Mouse (Mus musculus) heart, embryonic 16.5 days (tissue): Measurements from ENCODE around the gene Pla2g1b. TPM values are rescaled to one million over a fixed set of nuclear protein-coding genes. Genes with fewer than 3 reads are reported as not detected.

Experiments used
- ATAC-seq: fragments of 200-750 bp; cut with Nextera tagmentation; replicated peaks from 2 replicates; pipeline ENCODE4 v1.8.0; 2017; ENCODE audit warnings: moderate number of reproducible peaks; ENCODE audit not compliant: insufficient read depth, low FRiP score; ENCODE audit errors: extremely low read depth
- H3K27ac ChIP-seq: fragments of 300-500 bp; sonication (generic); 2 replicates; pipeline ENCODE4 v1.5.1; 2014; ENCODE audit warnings: mild to moderate bottlenecking, low read length, control low read depth, moderate library complexity
- H3K27me3 ChIP-seq: fragments of 300-500 bp; sonication (generic); 2 replicates; pipeline ENCODE4 v1.6.1; 2014; ENCODE audit warnings: low read length, mixed read lengths; ENCODE audit not compliant: control insufficient read depth, insufficient read depth
- H3K36me3 ChIP-seq: fragments of 300-500 bp; sonication (generic); 2 replicates; pipeline ENCODE4 v1.6.1; 2014; ENCODE audit not compliant: control insufficient read depth, insufficient read depth
- H3K4me1 ChIP-seq: fragments of 300-500 bp; sonication (generic); 2 replicates; pipeline ENCODE4 v1.6.1; 2014; ENCODE audit warnings: low read length, mixed read lengths; ENCODE audit not compliant: control insufficient read depth, insufficient read depth
- H3K4me2 ChIP-seq: fragments of 300-500 bp; sonication (generic); 2 replicates; pipeline ENCODE4 v1.6.1; 2014; ENCODE audit warnings: low read depth, mild to moderate bottlenecking, control low read depth, low read length
- H3K4me3 ChIP-seq: fragments of 300-500 bp; sonication (generic); 2 replicates; pipeline ENCODE4 v1.5.1; 2014; ENCODE audit warnings: mild to moderate bottlenecking, control low read depth, low read length
- H3K9ac ChIP-seq: fragments of 300-500 bp; sonication (generic); 2 replicates; pipeline ENCODE4 v1.6.1; 2014; ENCODE audit warnings: low read length, control low read depth
- H3K9me3 ChIP-seq: fragments of 300-500 bp; sonication (generic); replicated peaks from 2 replicates; pipeline ENCODE4 v1.6.1; 2016; ENCODE audit warnings: low read length; ENCODE audit not compliant: control insufficient read depth
- WGBS: fragments of 180-500 bp; shearing (Covaris S2); extraction: QIAGEN DNeasy Blood & Tissue Kit; methylation state at CpG from one replicate; pipeline ENCODE4 v1.1.7; 2014; 5-methylcytosine and 5-hydroxymethylcytosine counted together
- polyA plus RNA-seq: library from polyadenylated mRNA; unstranded; fragments of >200 nt; fragmentation: Nextera tagmentation; extraction: Ambion mirVana; gene quantifications from 2 replicates; pipeline ENCODE4 v1.2.1, GENCODE M21; 2015

Gene Pla2g1b
- polyA plus RNA-seq, 1 experiment from 2014 or later, result 0.46 TPM

DNA sequence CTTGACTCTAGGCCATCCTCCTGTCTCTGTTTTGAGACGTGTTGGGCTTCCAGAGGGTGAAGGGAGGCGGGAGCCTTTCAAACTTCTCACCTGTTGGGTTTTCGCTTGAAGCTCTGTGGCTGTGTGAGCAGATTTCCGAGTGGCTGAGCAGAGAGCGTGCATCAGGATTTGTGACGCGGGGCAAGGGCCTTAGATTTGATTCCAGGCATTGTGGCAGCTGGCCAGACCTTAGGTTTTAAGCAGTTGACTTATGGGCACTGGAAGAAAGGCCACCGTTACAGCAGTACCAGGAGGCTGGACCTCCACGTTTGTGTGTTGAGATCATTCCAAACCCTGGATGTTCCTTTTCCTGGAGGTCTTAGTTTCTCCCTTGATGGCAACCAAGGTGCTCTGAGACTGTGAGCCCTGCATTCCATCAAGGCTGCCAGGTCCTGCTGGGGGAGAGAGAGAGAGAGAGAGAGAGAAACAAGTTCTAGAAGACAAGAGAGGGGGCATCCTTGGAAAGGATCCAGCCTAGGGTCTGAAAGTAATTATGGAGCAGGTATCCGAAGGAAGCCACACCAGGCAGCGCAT is 31.7 kb upstream of the Pla2g1b start:
- Histone ChIP-seq H3K9ac (no peak overlapping the region), H3K4me1 (peaks cover 9% of the 10 kb centered on the region), H3K27ac (no peak overlapping the region), H3K4me2 (no peak overlapping the region), H3K36me3 (no peaks in the 10 kb centered on the region), H3K4me3 (no peak overlapping the region), H3K9me3 (no peaks in the 10 kb centered on the region), H3K27me3 (peaks cover 11% of the 10 kb centered on the region; the same call in 1 of the 2 replicates)
- 71% methylated on average over 11 of the region's 11 CpGs for WGBS
- ATAC-seq, result no peak

DNA sequence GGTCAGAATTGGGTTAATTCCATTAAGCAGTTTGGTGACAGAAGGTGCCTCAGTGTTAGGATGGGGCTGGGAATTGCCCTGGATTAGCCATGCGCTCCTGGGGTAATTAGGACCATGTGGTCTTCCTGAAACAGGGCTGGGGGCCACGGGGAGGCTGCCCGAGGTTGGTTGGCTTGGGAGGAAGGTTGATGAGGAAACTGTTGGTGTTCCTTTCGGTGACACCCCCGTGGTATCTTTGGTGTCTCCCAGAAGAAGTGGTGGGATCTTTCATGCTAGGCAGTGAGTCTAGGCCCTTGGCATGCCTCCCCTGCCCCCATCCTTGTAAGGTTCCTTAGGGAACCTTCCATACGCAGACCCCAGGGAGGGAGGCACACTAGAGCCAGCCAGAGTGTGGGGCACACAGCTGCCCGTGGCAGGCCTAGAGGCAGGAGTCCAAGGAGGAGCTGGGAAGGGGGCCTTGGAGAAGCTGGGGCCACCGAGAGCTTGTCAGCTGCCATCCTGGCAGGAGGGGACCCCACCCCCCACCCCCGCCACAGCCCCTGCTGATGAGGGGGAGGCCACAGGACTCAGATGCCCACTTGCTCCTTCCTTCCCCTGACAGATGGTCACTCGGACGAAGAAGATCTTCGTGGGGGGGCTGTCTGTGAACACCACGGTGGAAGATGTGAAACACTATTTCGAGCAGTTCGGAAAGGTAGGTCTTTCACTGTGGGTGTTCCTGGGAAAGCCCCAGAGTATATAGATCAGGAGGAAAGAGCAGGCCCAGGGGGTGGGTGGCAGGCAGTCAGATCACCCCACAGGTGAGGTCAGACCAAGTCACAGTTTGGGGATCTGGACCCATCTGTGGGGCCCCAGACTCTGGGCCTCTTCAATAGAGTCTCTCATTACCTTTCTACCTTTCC is 31.0 kb upstream of the Pla2g1b start:
- Histone ChIP-seq H3K27ac (no peak overlapping the region), H3K9ac (no peak overlapping the region; the same call in 1 of the 2 replicates), H3K27me3 (peaks cover 11% of the 10 kb centered on the region; the same call in 1 of the 2 replicates), H3K4me1 (peaks cover 9% of the 10 kb centered on the region), H3K4me3 (no peak overlapping the region), H3K36me3 (no peaks in the 10 kb centered on the region), H3K9me3 (no peaks in the 10 kb centered on the region), H3K4me2 (no peak overlapping the region)
- WGBS, result 63% methylated on average over 15 of the region's 15 CpGs
- ATAC-seq, result no peak

GRCm38 (mm10) chr5:115435755-115436379 is 30.2 kb upstream of the Pla2g1b start:
- H3K9me3 ChIP-seq, result no peaks in the 10 kb centered on the region
- peak overlapping the region; percentile 86 for H3K4me2 ChIP-seq
- H3K9ac ChIP-seq, result peak overlapping the region; percentile 82
- peak overlapping the region; percentile 35; the same call in 1 of the 2 replicates for H3K27ac ChIP-seq
- H3K27me3 ChIP-seq, result peaks cover 9% of the 10 kb centered on the region; the same call in 1 of the 2 replicates
- ATAC-seq, result no peak
- H3K36me3 ChIP-seq, result no peaks in the 10 kb centered on the region
- WGBS, result 46% methylated on average over 8 of the region's 8 CpGs
- H3K4me1 ChIP-seq, result peaks cover 9% of the 10 kb centered on the region
- peak overlapping the region; percentile 57 for H3K4me3 ChIP-seq

DNA sequence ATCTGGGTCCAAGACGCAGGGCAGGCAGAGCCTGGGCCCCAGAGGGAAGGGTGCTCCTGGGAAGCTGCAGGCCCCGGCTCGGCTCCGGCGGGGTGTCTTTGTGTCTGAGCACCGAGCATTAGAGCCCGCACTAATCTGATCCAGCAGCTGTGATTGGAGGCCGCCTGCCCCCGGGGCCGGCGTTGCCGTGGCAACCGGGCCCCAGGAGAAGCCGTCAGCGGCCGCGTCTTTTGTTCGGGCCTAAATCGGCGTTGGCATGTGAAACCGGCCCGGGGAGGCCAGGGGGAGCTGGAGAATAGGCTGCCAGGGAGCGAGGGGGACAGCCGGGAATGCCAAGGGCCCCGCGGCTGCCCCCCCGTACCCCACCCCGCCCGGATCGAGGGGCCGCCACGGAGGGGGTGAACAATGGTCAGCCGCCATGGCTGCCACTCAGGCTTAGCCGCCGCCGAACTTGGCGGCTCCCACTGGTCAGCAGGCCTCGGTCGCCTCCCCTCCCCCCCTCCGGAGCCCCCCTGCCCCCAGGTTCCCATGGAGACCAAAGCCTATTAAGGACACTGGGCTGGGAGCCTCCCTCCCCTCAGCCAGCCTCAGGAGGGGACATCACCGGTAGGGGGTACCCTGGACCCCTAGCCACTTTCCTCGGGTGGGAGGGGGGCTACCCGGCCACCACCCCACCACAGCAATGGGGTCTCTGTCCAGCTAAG is 29.5 kb upstream of the Pla2g1b start:
- peak overlapping the region; percentile 82 for H3K9ac ChIP-seq

DNA sequence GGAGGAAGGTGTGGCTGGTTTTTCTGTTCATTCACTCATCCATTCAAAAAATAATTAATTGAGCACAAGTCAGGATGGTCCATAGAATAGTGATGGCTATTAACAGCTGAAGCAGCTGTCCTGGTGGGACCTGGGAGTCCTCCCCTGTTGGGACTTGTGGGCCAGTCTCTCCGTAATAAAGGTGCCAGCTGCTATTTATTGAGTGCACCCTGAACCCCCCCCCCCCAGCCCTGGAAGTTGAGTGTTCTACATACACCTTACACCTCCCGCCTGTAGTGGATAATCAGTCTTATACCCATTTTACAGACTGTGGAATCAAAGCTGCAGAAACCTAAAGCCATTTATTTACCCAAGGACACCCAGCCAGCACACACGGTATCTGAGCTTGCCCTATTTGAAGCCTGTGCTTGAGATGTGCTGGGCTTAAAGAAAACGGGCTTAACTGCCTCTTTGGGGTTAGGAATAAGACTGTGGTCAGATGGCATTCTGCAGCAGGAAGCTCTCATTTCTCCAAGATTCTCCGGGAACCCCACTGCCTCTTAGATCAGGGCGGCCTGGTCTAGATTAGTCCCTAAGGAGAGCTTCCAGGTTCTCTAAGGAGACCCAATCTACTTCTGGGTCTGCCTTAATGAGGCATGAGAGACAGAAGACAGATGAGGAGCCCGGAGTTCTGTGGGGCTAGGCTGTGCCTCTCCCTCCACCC is 28.7 kb upstream of the Pla2g1b start:
- ATAC-seq, result no peak
- WGBS, result 72% methylated on average over 7 of the region's 7 CpGs
- Histone ChIP-seq H3K9ac (no peak overlapping the region), H3K27me3 (peaks cover 9% of the 10 kb centered on the region; the same call in 1 of the 2 replicates), H3K27ac (no peak overlapping the region), H3K36me3 (no peaks in the 10 kb centered on the region), H3K4me3 (no peak overlapping the region), H3K4me2 (no peak overlapping the region), H3K9me3 (no peaks in the 10 kb centered on the region), H3K4me1 (peaks cover 9% of the 10 kb centered on the region)

More for the DNA sequence above, 29.5 kb upstream of the Pla2g1b start:
- Histone ChIP-seq H3K27ac (peak overlapping the region; percentile 35), H3K4me3 (peak overlapping the region; percentile 57), H3K4me2 (peak overlapping the region; percentile 86), H3K36me3 (no peaks in the 10 kb centered on the region), H3K27me3 (peaks cover 9% of the 10 kb centered on the region; the same call in 1 of the 2 replicates), H3K9me3 (no peaks in the 10 kb centered on the region), H3K4me1 (peaks cover 9% of the 10 kb centered on the region)
- WGBS, result under 1% methylated on average over 40 of the region's 43 CpGs
- peak; percentile 35; the same call in 1 of the 2 replicates for ATAC-seq

DNA sequence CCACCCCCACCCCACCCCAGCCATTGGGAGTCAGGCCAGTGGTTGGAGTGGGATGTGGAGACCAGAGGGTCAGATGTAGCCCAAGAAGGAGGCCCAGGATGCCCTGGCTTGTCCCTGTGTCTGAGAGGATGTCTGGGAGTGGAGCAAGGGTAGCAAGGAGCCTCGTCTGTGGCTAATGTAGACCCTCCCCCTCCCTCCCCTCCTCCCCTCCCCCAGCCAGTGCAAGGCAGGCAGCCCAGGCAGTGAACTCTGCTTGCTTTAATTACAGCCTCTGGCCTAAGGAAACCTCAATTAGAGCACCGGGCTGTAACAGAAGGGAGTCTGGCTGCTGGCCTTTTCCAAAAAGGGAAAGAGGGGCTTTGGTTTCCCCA is 28.1 kb upstream of the Pla2g1b start:
- no peak overlapping the region for H3K4me3 ChIP-seq
- H3K4me1 ChIP-seq, result peaks cover 9% of the 10 kb centered on the region
- peaks cover 9% of the 10 kb centered on the region; the same call in 1 of the 2 replicates for H3K27me3 ChIP-seq
- H3K36me3 ChIP-seq, result no peaks in the 10 kb centered on the region
- ATAC-seq, result no peak
- H3K4me2 ChIP-seq, result no peak overlapping the region
- no peaks in the 10 kb centered on the region for H3K9me3 ChIP-seq
- no peak overlapping the region for H3K9ac ChIP-seq
- 45% methylated on average over 2 of the region's 2 CpGs for WGBS
- H3K27ac ChIP-seq, result no peak overlapping the region

GRCm38 (mm10) chr5:115438667-115439066 is 27.4 kb upstream of the Pla2g1b start:
- no peaks in the 10 kb centered on the region for H3K36me3 ChIP-seq
- H3K4me1 ChIP-seq, result peaks cover 9% of the 10 kb centered on the region
- H3K4me2 ChIP-seq, result no peak overlapping the region
- H3K27me3 ChIP-seq, result peaks cover 5% of the 10 kb centered on the region; the same call in 1 of the 2 replicates
- no peak overlapping the region for H3K4me3 ChIP-seq
- no peak overlapping the region for H3K9ac ChIP-seq
- no peak for ATAC-seq
- no peak overlapping the region for H3K27ac ChIP-seq
- H3K9me3 ChIP-seq, result no peaks in the 10 kb centered on the region
- 77% methylated on average over 7 of the region's 7 CpGs for WGBS

GRCm38 (mm10) chr5:115441205-115441849 is 24.7 kb upstream of the Pla2g1b start:
- Histone ChIP-seq H3K9me3 (no peaks in the 10 kb centered on the region), H3K4me1 (peaks cover 5% of the 10 kb centered on the region), H3K9ac (no peak overlapping the region), H3K36me3 (no peaks in the 10 kb centered on the region), H3K27me3 (no peaks in the 10 kb centered on the region), H3K27ac (no peak overlapping the region), H3K4me3 (no peak overlapping the region), H3K4me2 (no peak overlapping the region)
- no peak for ATAC-seq
- 45% methylated on average over 14 of the region's 14 CpGs for WGBS
